Mouse (Mus musculus) cerebellum, adult 2 months (tissue): Measurements from ENCODE around the gene Fam240b.

Experiments
- CTCF ChIP-seq: fragments of 200-500 bp; IDR thresholded peaks from 2 replicates; pipeline ENCODE4 v1.5.1; 2011; ENCODE audit warnings: low read depth, mild to moderate bottlenecking, control low read depth, low read length, moderate library complexity, borderline replicate concordance; ENCODE audit not compliant: insufficient read depth
- POLR2A ChIP-seq: fragments of 200-500 bp; IDR thresholded peaks from 2 replicates; pipeline ENCODE4 v1.6.1; 2011; ENCODE audit warnings: low read length, control low read depth, borderline replicate concordance; ENCODE audit not compliant: insufficient read depth

DNA sequence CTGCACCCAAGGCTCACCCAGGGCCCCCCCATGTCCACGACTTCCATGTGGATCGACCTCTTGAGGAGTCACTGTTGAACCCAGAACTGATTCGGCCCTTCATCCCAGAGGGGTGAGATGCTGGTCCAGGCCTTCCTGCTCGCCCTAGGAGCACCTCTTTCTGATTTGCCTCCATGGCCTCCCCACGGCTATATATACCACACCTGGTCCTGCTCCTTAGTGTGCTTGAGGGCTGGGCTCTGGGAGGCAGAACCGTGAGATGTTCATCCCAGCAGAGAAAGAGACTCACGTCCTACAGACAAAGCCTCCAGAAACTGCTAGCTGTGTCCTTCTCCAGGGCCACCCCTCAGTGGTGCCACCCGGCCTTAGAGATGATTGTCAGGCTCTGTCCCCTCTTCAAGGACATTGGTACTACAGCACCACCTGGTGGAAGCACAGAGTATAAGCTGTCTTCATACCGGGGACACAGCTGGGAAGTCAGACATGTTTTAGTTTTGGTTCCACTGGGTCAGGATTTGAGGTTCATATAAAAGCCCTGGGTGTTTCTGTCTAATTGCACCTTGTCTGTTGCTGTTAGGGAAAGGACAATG lies 58.6 kb downstream of the Fam240b start:
- TF ChIP-seq CTCF (peak; percentile 88), POLR2A (no peak)
